Mouse (Mus musculus) thymus, adult 2 months (tissue): ENCODE data around the gene Rnf180. TPM values are rescaled to one million over a fixed set of nuclear protein-coding genes. Genes with fewer than 3 reads are reported as not detected.

Experiments used
- DNase-seq: peaks from one replicate; pipeline ENCODE4 v3.0.0; 2021
- H3K27ac ChIP-seq: fragments of 200-500 bp; 2 replicates; pipeline ENCODE4 v1.5.1; 2012; ENCODE audit warnings: low read length, control low read depth; ENCODE audit not compliant: control insufficient read depth, insufficient read depth
- H3K27me3 ChIP-seq: fragments of 200-500 bp; 2 replicates; pipeline ENCODE4 v1.6.1; 2012; ENCODE audit warnings: mild to moderate bottlenecking, low read length, moderate library complexity, mixed read lengths; ENCODE audit not compliant: control insufficient read depth, insufficient read depth
- H3K36me3 ChIP-seq: fragments of 200-500 bp; 2 replicates; pipeline ENCODE4 v1.6.1; 2012; ENCODE audit warnings: mild to moderate bottlenecking, low read length, moderate library complexity; ENCODE audit not compliant: control insufficient read depth, insufficient read depth
- H3K4me1 ChIP-seq: fragments of 200-500 bp; replicated peaks from 2 replicates; pipeline ENCODE4 v1.6.1; 2012; ENCODE audit warnings: low read length; ENCODE audit not compliant: control insufficient read depth, insufficient read depth
- H3K4me3 ChIP-seq: fragments of 200-500 bp; 2 replicates; pipeline ENCODE4 v1.5.1; 2012; ENCODE audit warnings: mild to moderate bottlenecking, low read length, control low read depth, moderate library complexity; ENCODE audit not compliant: control insufficient read depth, insufficient read depth
- CTCF ChIP-seq: fragments of 200-500 bp; IDR thresholded peaks from 2 replicates; pipeline ENCODE4 v1.5.1; 2012; ENCODE audit warnings: mild to moderate bottlenecking, control low read depth, low read length, moderate library complexity, borderline replicate concordance; ENCODE audit not compliant: control insufficient read depth, poor library complexity, insufficient read depth; ENCODE audit errors: extremely low read depth
- POLR2A ChIP-seq: fragments of 200-500 bp; IDR thresholded peaks from 2 replicates; pipeline ENCODE4 v1.6.1; 2012; ENCODE audit warnings: mild to moderate bottlenecking, low read length, control low read depth, moderate library complexity; ENCODE audit not compliant: control insufficient read depth, poor library complexity, insufficient read depth; ENCODE audit errors: extremely low read depth
- WGBS: fragments of 180-500 bp; shearing (Covaris S2); methylation state at CpG from one replicate; pipeline ENCODE4 v1.1.7; 2018; 5-methylcytosine and 5-hydroxymethylcytosine counted together
- polyA plus RNA-seq: library from polyadenylated mRNA; depleted of rRNA; stranded (reverse); fragments of >200 nt; gene quantifications from 2 replicates; pipeline ENCODE4 v1.2.3, GENCODE M21; 2012

The Rnf180 gene
- polyA plus RNA-seq, 1 experiment = 3.4 TPM

GRCm38 (mm10) chr13:105305513-105305912 is 10.9 kb upstream of the Rnf180 start:
- H3K4me1 ChIP-seq = no peaks in the 10 kb centered on the region
- H3K4me3 ChIP-seq = no peak overlapping the region
- H3K27ac ChIP-seq = no peak overlapping the region
- TF ChIP-seq CTCF (no peak), POLR2A (no peak)
- H3K27me3 ChIP-seq = no peaks in the 10 kb centered on the region
- 92% methylated on average over 2 of the region's 2 CpGs for WGBS
- DNase-seq = no peak
- H3K36me3 ChIP-seq = no peaks in the 10 kb centered on the region

- Histone ChIP-seq H3K27ac (no peak overlapping the region), H3K4me3 (no peak overlapping the region), H3K36me3 (no peaks in the 10 kb centered on the region), H3K27me3 (no peaks in the 10 kb centered on the region), H3K4me1 (no peaks in the 10 kb centered on the region)
- no peak for DNase-seq
- WGBS = 85% methylated on average over 4 of the region's 4 CpGs
- TF ChIP-seq CTCF = no peak
Measured at GRCm38 (mm10) chr13:105304054-105304453, 9.4 kb upstream of the Rnf180 start.

- DNase-seq = no peak
- TF ChIP-seq CTCF (no peak), POLR2A (no peak)
- no peaks in the 10 kb centered on the region for H3K36me3 ChIP-seq
- 12% methylated on average over 4 of the region's 4 CpGs for WGBS
- H3K27ac ChIP-seq = no peak overlapping the region
- no peak overlapping the region for H3K4me3 ChIP-seq
- no peaks in the 10 kb centered on the region for H3K27me3 ChIP-seq
- no peaks in the 10 kb centered on the region for H3K4me1 ChIP-seq
Measured at GRCm38 (mm10) chr13:105300009-105300346, 5.4 kb upstream of the Rnf180 start.

- no peak overlapping the region for H3K4me3 ChIP-seq
- WGBS = 18% methylated on average over 4 of the region's 4 CpGs
- no peaks in the 10 kb centered on the region for H3K36me3 ChIP-seq
- no peak for TF ChIP-seq POLR2A
- no peak for TF ChIP-seq CTCF
- no peak for DNase-seq
- no peak overlapping the region for H3K27ac ChIP-seq
- 0 out of 2 replicates have a peak, but pooled peaks cover 2% of the 10 kb centered on the region for H3K4me1 ChIP-seq
- 0 out of 2 replicates have a peak, but pooled peaks cover under 1% of the 10 kb centered on the region for H3K27me3 ChIP-seq
Measured at GRCm38 (mm10) chr13:105299162-105300008, 4.8 kb upstream of the Rnf180 start.

GRCm38 (mm10) chr13:105293781-105294667 is 591 bp downstream of the Rnf180 start:
- DNase-seq = peak; percentile 25
- H3K27me3 ChIP-seq = peaks cover 5% of the 10 kb centered on the region
- no peaks in the 10 kb centered on the region for H3K36me3 ChIP-seq
- no peak overlapping the region; the same call in 1 of the 2 replicates for H3K27ac ChIP-seq
- WGBS = 2% methylated on average over 91 of the region's 91 CpGs
- H3K4me3 ChIP-seq = peak overlapping the region; percentile 48
- H3K4me1 ChIP-seq = peaks cover 16% of the 10 kb centered on the region
- TF ChIP-seq POLR2A = no peak
- no peak; the same call in 1 of the 2 replicates for TF ChIP-seq CTCF

- Histone ChIP-seq H3K4me1 (peaks cover 16% of the 10 kb centered on the region), H3K36me3 (no peaks in the 10 kb centered on the region), H3K27me3 (peaks cover 5% of the 10 kb centered on the region), H3K27ac (no peak overlapping the region), H3K4me3 (no peak overlapping the region)
- TF ChIP-seq CTCF = no peak
- no peak for TF ChIP-seq POLR2A
- WGBS = 4% methylated on average over 4 of the region's 4 CpGs
- DNase-seq = no peak
Measured at GRCm38 (mm10) chr13:105291816-105292215, 2.8 kb downstream of the Rnf180 start.
